Mouse (Mus musculus) lung, embryonic 14.5 days (tissue): ENCODE measurements at regions not wholly inside any gene's neighbourhood (a gene's known extent, or its start where the extent isn't known, plus 50 kb on each side); places are given as distances from the start of the nearest gene placed in this dataset.

Source experiments
- ATAC-seq: fragments of 200-750 bp; cut with Nextera tagmentation; 2 replicates; pipeline ENCODE4 v1.8.0; 2017; ENCODE audit warnings: mild to moderate bottlenecking, moderate TSS enrichment, moderate library complexity; ENCODE audit not compliant: insufficient read depth
- DNase-seq: peaks from one replicate; pipeline ENCODE4 v3.0.0-alpha.2; 2015
- H3K27ac ChIP-seq: fragments of 300-500 bp; sonication (generic); 2 replicates; pipeline ENCODE4 v1.5.1; 2014; ENCODE audit warnings: low read depth, mild to moderate bottlenecking, moderate library complexity
- H3K27me3 ChIP-seq: fragments of 300-500 bp; sonication (generic); 2 replicates; pipeline ENCODE4 v1.6.1; 2014; ENCODE audit warnings: low read length, control low read depth; ENCODE audit not compliant: insufficient read depth
- H3K36me3 ChIP-seq: fragments of 300-500 bp; sonication (generic); 2 replicates; pipeline ENCODE4 v1.6.1; 2014; ENCODE audit warnings: control low read depth; ENCODE audit not compliant: insufficient read depth
- H3K4me1 ChIP-seq: fragments of 300-500 bp; sonication (generic); 2 replicates; pipeline ENCODE4 v1.6.1; 2014; ENCODE audit warnings: antibody characterized with exemption, control low read depth; ENCODE audit not compliant: insufficient read depth
- H3K4me2 ChIP-seq: fragments of 300-500 bp; sonication (generic); 2 replicates; pipeline ENCODE4 v1.6.1; 2014; ENCODE audit warnings: mild to moderate bottlenecking
- H3K4me3 ChIP-seq: fragments of 300-500 bp; sonication (generic); 2 replicates; pipeline ENCODE4 v1.5.1; 2014; ENCODE audit warnings: low read depth, low read length
- H3K9ac ChIP-seq: fragments of 300-500 bp; sonication (generic); 2 replicates; pipeline ENCODE4 v1.6.1; 2014
- H3K9me3 ChIP-seq: fragments of 300-500 bp; sonication (generic); 2 replicates; pipeline ENCODE4 v1.6.1; 2016; ENCODE audit warnings: low read depth, low read length, control low read depth
- CTCF ChIP-seq: IDR thresholded peaks from 2 replicates; pipeline ENCODE4 v1.5.1; 2016; ENCODE audit warnings: antibody characterized with exemption, low read depth
- WGBS: fragments of 180-500 bp; shearing (Covaris S2); extraction: QIAGEN DNeasy Blood & Tissue Kit; methylation state at CpG from one replicate; pipeline ENCODE4 v1.1.7; 2014; 5-methylcytosine and 5-hydroxymethylcytosine counted together

GRCm38 (mm10) chr14:82998135-82998534, 1445.2 kb upstream of the Pcdh17 start:
- no peaks in the 10 kb centered on the region for H3K9me3 ChIP-seq

GRCm38 (mm10) chr14:83002178-83002911, 1441.0 kb upstream of the Pcdh17 start:
- Histone ChIP-seq H3K9me3 (no peaks in the 10 kb centered on the region), H3K4me3 (no peak overlapping the region), H3K27me3 (no peaks in the 10 kb centered on the region), H3K4me1 (no peaks in the 10 kb centered on the region), H3K4me2 (no peak overlapping the region), H3K27ac (no peak overlapping the region), H3K36me3 (no peaks in the 10 kb centered on the region), H3K9ac (no peak overlapping the region)
- DNase-seq: no peak
- 80% methylated on average over 2 of the region's 2 CpGs for WGBS
- TF ChIP-seq CTCF: no peak
- peak; percentile 38; the same call in 1 of the 2 replicates for ATAC-seq

More at GRCm38 (mm10) chr14:82998135-82998534, 1445.2 kb upstream of the Pcdh17 start:
- no peaks in the 10 kb centered on the region for H3K4me1 ChIP-seq
- DNase-seq: peak; percentile 4
- H3K27ac ChIP-seq: no peak overlapping the region
- no peak for TF ChIP-seq CTCF
- H3K27me3 ChIP-seq: no peaks in the 10 kb centered on the region
- no peak for ATAC-seq
- no peaks in the 10 kb centered on the region for H3K36me3 ChIP-seq
- no peak overlapping the region for H3K4me2 ChIP-seq
- WGBS: 33% methylated on average over 1 of the region's 1 CpGs
- H3K4me3 ChIP-seq: no peak overlapping the region
- no peak overlapping the region for H3K9ac ChIP-seq

GRCm38 (mm10) chr14:83008549-83008948, 1434.8 kb upstream of the Pcdh17 start:
- H3K36me3 ChIP-seq: no peaks in the 10 kb centered on the region
- no peaks in the 10 kb centered on the region for H3K27me3 ChIP-seq
- H3K4me3 ChIP-seq: no peak overlapping the region
- H3K4me1 ChIP-seq: no peaks in the 10 kb centered on the region
- no peak overlapping the region for H3K4me2 ChIP-seq
- H3K9me3 ChIP-seq: no peaks in the 10 kb centered on the region
- DNase-seq (no peak), ATAC-seq (no peak)
- no peak overlapping the region for H3K9ac ChIP-seq
- no peak overlapping the region for H3K27ac ChIP-seq
- TF ChIP-seq CTCF: no peak

- Histone ChIP-seq H3K4me2 (no peak overlapping the region), H3K27ac (no peak overlapping the region), H3K4me3 (no peak overlapping the region), H3K9ac (no peak overlapping the region), H3K27me3 (no peaks in the 10 kb centered on the region), H3K36me3 (no peaks in the 10 kb centered on the region), H3K4me1 (no peaks in the 10 kb centered on the region), H3K9me3 (no peaks in the 10 kb centered on the region)
- ATAC-seq (no peak), DNase-seq (no peak)
- TF ChIP-seq CTCF: no peak
Measured at GRCm38 (mm10) chr14:83021886-83022285, 1421.5 kb upstream of the Pcdh17 start.
